Mouse (Mus musculus): ENCODE results near the gene Kptn. TPM values are rescaled to one million over a fixed set of nuclear protein-coding genes. Genes with fewer than 3 reads are reported as not detected.

Kptn gene
- polyA plus RNA-seq, 1 experiment: not detected

DNA sequence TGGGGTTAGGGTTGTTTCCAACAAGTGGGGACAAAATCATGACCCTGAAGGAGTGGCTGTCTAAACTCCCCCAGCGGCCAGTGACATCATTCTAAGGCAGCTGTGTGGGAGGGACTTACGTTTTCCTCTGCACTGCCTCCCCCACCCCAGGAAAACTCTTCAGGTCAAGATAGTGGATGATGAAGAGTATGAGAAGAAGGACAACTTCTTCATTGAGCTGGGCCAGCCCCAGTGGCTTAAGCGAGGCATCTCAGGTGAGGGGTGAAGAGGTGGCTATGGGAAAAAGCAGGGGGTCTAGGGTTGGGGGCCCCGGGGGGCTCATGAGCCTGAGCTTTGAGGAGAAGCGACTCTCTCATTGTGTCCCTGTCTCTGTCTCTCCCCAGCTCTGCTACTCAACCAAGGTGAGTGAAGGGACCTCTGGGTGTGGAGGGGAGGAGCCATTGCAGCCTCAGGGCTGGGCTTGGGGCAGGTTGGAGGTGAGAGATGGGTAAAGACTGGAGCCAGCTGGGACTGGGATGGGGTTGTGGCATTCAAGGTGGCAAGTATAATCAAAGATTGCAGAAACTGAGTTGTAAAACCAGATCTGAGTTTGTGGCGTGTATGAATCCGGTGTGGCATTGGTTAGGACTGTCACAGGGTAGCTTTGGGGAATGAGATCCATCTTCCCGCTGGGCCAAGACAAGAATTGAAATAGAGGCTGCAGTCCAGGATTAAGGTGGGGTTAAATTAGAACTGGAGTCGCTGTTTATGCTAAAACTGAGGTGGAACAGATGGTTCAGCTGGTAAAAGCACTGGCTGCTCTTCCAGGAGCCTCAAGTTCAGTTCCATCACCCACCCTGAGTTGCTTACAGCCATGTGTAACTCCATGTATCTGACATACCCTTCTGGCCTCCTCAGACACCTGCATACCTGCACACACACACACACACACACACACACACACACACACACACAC lies 30.8 kb downstream of the Kptn start:
- Histone ChIP-seq H3K4me1 (ENCODE audit: control insufficient read depth, insufficient read depth, low read length) (peaks cover 26% of the 10 kb centered on the region), H3K27ac (ENCODE audit: insufficient read depth, low read depth, low read length) (no peak overlapping the region), H3K4me3 (ENCODE audit: insufficient read depth, low read depth, low read length) (no peak overlapping the region)
- WGBS: 80% methylated on average over 9 of the region's 9 CpGs
- TF ChIP-seq CTCF (IDR thresholded peaks at IDR 0.05; ENCODE audit: insufficient read depth, low read depth, low read length) (no peak), POLR2A (IDR thresholded peaks at IDR 0.05; ENCODE audit: insufficient read depth, low read depth, low read length) (no peak)

DNA sequence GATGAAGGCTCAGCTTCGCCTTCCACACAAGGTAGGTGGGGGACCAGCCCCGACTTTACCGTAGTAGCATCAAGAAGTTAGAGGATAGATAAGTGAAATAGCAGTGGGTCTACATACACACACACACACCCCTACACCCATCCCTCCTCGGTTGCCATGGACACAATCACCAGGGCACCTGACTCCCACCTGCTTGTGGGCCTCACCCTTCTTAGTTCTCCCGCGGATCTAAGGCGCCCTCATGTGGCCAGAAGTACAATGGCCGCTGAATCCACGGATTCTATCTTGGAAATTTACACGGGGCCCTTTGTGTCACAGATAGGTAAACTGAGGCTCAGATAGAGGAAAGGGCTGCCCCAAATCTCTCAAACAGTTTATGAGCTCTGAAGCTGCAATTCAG lies 33.8 kb downstream of the Kptn start:
- TF ChIP-seq POLR2A (IDR thresholded peaks at IDR 0.05; ENCODE audit: insufficient read depth, low read depth, low read length) (no peak), CTCF (IDR thresholded peaks at IDR 0.05; ENCODE audit: insufficient read depth, low read depth, low read length) (peak; percentile 92)
- Histone ChIP-seq H3K27ac (ENCODE audit: insufficient read depth, low read depth, low read length) (no peak overlapping the region), H3K4me1 (ENCODE audit: control insufficient read depth, insufficient read depth, low read length) (peaks cover 14% of the 10 kb centered on the region), H3K4me3 (ENCODE audit: insufficient read depth, low read depth, low read length) (no peak overlapping the region)
- WGBS: 19% methylated on average over 10 of the region's 10 CpGs

DNA sequence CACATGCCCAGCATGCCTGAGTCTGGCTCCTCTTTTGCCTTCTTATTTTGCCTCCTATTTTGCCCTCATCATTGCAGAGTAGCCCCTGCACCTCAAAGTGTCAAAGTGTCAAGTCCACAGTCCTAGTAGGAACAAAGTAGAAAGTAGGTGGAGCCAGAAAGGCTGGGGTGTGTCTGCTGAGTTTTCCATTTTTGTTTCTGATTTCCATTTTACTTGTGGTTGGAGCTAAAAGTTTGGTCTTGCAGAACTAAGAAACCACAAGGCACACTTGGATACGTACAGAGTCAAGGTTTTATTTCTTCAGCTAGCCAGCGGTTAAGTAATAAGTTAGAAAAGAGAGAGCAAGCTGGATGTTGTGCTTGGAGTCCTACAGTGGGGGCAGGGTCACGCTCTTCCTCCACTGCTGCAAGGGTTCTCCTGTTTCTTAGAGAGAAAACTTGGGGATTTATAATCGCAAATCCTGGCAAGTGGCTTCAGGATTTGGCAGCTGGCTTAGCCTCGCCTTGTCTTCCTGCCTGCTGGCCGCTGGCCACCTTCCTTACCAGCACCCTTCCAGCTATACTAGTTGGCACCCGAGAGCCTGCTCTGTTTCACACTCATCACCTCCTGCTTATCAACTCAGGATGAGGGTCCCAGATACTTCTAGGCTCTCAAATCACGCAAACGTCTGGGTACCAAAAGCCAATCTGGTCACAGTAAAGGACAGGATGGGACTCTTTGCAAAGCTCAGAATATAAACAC lies 35.6 kb downstream of the Kptn start:
- Histone ChIP-seq H3K4me3 (ENCODE audit: insufficient read depth, low read depth, low read length) (no peak overlapping the region), H3K4me1 (ENCODE audit: control insufficient read depth, insufficient read depth, low read length) (peaks cover 11% of the 10 kb centered on the region; the same call in 1 of the 2 replicates), H3K27ac (ENCODE audit: insufficient read depth, low read depth, low read length) (no peak overlapping the region)
- TF ChIP-seq POLR2A (IDR thresholded peaks at IDR 0.05; ENCODE audit: insufficient read depth, low read depth, low read length) (no peak), CTCF (IDR thresholded peaks at IDR 0.05; ENCODE audit: insufficient read depth, low read depth, low read length) (no peak)
- 48% methylated on average over 9 of the region's 9 CpGs for WGBS

DNA sequence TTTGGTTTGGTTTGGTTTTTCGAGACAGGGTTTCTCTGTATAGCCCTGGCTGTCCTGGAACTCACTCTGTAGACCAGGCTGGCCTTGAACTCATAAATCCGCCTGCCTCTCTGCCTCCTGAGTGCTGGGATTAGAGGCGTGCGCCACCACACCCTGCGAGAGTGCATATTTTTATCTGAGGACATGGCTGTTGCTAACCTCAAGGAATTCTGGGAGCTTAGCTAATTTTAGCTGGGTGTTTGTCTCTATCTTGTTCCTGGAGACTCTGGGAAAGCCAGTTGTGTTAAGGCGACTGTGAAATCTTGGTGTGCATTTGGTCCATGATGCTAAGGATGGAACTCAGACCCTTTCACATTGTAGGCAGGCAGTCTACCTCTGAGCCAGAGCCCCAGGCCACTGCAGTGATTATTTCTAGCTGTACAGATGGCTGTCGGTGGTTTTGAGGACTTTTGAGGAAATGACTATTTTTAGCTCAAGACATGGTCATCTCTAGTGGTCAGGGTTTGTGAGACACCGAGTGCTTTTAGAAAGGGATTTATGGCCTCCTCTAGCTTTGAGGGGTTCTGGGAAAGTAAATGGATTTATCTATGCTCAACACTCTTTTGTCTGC lies 36.5 kb downstream of the Kptn start:
- Histone ChIP-seq H3K4me3 (ENCODE audit: insufficient read depth, low read depth, low read length) (no peak overlapping the region), H3K27ac (ENCODE audit: insufficient read depth, low read depth, low read length) (no peak overlapping the region), H3K4me1 (ENCODE audit: control insufficient read depth, insufficient read depth, low read length) (peaks cover 11% of the 10 kb centered on the region; the same call in 1 of the 2 replicates)
- WGBS: 49% methylated on average over 8 of the region's 8 CpGs
- TF ChIP-seq POLR2A (IDR thresholded peaks at IDR 0.05; ENCODE audit: insufficient read depth, low read depth, low read length) (no peak), CTCF (IDR thresholded peaks at IDR 0.05; ENCODE audit: insufficient read depth, low read depth, low read length) (no peak)

DNA sequence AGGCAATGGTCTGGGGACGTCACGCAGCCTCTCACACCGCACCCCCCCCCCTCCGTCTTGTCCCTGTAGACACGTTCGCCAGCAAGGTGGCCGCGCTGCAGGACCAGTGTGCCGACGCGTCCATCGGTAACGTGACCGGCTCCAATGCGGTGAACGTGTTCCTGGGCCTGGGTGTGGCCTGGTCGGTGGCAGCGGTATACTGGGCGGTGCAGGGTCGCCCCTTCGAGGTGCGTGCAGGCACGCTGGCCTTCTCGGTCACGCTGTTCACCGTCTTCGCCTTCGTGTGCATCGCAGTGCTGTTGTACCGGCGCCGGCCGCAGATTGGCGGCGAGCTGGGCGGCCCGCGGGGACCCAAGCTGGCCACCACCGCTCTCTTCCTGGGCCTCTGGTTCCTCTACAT lies 39.0 kb downstream of the Kptn start:
- Histone ChIP-seq H3K4me1 (ENCODE audit: control insufficient read depth, insufficient read depth, low read length) (peaks cover 11% of the 10 kb centered on the region; the same call in 1 of the 2 replicates), H3K27ac (ENCODE audit: insufficient read depth, low read depth, low read length) (no peak overlapping the region), H3K4me3 (ENCODE audit: insufficient read depth, low read depth, low read length) (no peak overlapping the region)
- TF ChIP-seq POLR2A (IDR thresholded peaks at IDR 0.05; ENCODE audit: insufficient read depth, low read depth, low read length) (no peak), CTCF (IDR thresholded peaks at IDR 0.05; ENCODE audit: insufficient read depth, low read depth, low read length) (no peak)
- 38% methylated on average over 39 of the region's 39 CpGs for WGBS

DNA sequence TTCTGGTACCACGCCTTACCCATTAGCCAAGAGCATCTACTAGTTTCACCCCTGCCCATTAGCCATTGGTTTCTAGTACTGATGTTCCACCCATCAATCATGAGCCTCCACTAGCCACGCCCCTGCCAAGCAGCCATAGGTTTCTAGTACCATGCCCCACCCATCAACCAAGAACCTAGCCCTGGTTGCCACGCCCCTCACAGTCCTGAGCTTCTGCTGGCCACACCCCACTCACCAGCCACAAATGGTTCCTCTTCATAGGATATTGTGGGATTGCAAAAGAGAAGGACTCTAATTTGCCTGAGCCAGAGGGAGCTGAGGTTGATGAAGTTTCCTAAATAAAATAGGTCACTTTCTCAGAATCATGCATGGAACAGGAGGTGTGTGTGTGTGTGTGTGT lies 41.0 kb downstream of the Kptn start:
- no peak for TF ChIP-seq POLR2A (IDR thresholded peaks at IDR 0.05; ENCODE audit: insufficient read depth, low read depth, low read length)
- TF ChIP-seq CTCF (IDR thresholded peaks at IDR 0.05; ENCODE audit: insufficient read depth, low read depth, low read length): no peak
- H3K27ac ChIP-seq (ENCODE audit: insufficient read depth, low read depth, low read length): no peak overlapping the region
- peaks cover 8% of the 10 kb centered on the region; the same call in 1 of the 2 replicates for H3K4me1 ChIP-seq (ENCODE audit: control insufficient read depth, insufficient read depth, low read length)
- 72% methylated on average over 3 of the region's 3 CpGs for WGBS
- no peak overlapping the region for H3K4me3 ChIP-seq (ENCODE audit: insufficient read depth, low read depth, low read length)

DNA sequence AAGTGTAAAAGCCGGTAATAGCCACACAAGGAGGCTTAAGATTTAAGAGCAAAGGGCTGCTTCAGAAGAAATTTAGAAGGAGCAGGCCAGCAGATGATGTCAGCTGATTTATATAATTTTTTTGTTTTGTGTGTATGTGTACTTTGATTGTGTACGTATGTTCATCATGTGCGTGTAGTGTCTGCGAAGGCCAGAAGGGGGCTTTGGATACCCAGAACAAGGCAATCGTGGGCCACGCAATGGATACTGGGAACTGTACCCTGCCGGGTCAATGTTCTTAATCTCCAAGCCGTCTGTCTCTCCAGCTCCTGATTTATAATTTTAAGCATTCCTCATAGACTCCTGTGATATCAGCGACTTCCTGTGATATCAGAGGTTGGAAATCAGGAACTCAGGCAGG lies 41.6 kb downstream of the Kptn start:
- WGBS: 92% methylated on average over 9 of the region's 9 CpGs
- H3K4me1 ChIP-seq (ENCODE audit: control insufficient read depth, insufficient read depth, low read length): peaks cover 8% of the 10 kb centered on the region; the same call in 1 of the 2 replicates
- no peak for TF ChIP-seq CTCF (IDR thresholded peaks at IDR 0.05; ENCODE audit: insufficient read depth, low read depth, low read length)
- TF ChIP-seq POLR2A (IDR thresholded peaks at IDR 0.05; ENCODE audit: insufficient read depth, low read depth, low read length): no peak
- no peak overlapping the region for H3K4me3 ChIP-seq (ENCODE audit: insufficient read depth, low read depth, low read length)
- H3K27ac ChIP-seq (ENCODE audit: insufficient read depth, low read depth, low read length): no peak overlapping the region

DNA sequence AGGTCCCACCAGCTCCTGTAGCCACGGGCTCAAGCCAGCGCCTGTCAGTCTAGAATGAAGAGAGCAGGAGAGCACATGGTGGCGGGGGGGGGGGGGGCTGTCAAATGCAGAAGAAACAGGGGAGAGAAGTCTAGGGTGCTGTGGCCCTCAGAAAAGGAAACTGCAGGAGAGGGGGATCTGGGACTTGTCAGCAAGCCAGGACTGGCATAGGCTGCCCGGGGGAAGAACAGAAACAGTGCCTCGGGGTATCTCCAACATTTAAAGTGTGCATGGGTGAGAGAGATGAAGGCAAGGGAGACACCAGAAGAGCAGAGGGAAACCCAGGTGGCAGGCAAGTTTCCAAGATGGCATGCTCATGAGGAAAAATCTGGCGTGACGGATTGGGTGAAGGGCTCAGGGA lies 42.3 kb downstream of the Kptn start:
- H3K27ac ChIP-seq (ENCODE audit: insufficient read depth, low read depth, low read length): no peak overlapping the region
- TF ChIP-seq CTCF (IDR thresholded peaks at IDR 0.05; ENCODE audit: insufficient read depth, low read depth, low read length): no peak
- no peak for TF ChIP-seq POLR2A (IDR thresholded peaks at IDR 0.05; ENCODE audit: insufficient read depth, low read depth, low read length)
- peaks cover 6% of the 10 kb centered on the region; the same call in 1 of the 2 replicates for H3K4me1 ChIP-seq (ENCODE audit: control insufficient read depth, insufficient read depth, low read length)
- WGBS: 68% methylated on average over 7 of the region's 7 CpGs
- H3K4me3 ChIP-seq (ENCODE audit: insufficient read depth, low read depth, low read length): no peak overlapping the region
